Mouse (Mus musculus) erythroblast, embryonic 14.5 days (primary cell): Measurements from ENCODE around the gene C1ra.

Experiments used
- GATA1 ChIP-seq: IDR thresholded peaks from 2 replicates; pipeline ENCODE4 v1.6.1; 2012; ENCODE audit warnings: low read length, inconsistent platforms, mixed read lengths
- TAL1 ChIP-seq: IDR thresholded peaks from 3 replicates; pipeline ENCODE4 v1.6.1; 2012; ENCODE audit warnings: low read length, inconsistent platforms, mixed read lengths

DNA sequence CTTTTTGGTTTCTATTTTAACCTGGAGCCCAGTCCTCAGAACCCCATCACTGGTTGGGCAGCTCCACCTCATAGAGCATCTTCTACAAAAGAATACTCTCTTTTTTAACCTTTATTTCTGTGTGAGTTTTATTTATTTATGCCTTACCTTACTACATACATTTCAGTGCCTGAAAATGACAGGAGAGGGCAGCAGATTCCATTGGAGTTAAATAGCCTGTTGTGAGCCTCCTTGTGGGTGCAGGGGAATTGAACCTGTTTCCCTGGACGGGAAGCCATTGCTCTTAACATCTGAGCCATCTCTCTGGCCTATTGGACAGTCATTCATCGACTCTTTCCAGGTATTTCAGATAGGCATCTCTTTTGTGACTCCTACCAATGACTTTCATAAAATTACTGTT is 33.2 kb downstream of the C1ra start:
- TF ChIP-seq GATA1 = no peak
- TF ChIP-seq TAL1 = no peak
